Mouse (Mus musculus) heart, adult 2 months (tissue): ENCODE data around the gene Gpcpd1.

ENCODE experiments used
- CTCF ChIP-seq: fragments of 200-600 bp; IDR thresholded peaks from 2 replicates; pipeline ENCODE4 v1.8.1; 2022; ENCODE audit warnings: antibody characterized with exemption, mild to moderate bottlenecking, moderate library complexity
- EP300 ChIP-seq: fragments of 200-500 bp; IDR thresholded peaks from 2 replicates; pipeline ENCODE4 v1.6.1; 2011; ENCODE audit warnings: low read depth, low read length, control low read depth; ENCODE audit not compliant: insufficient read depth
- POLR2A ChIP-seq: fragments of 200-500 bp; IDR thresholded peaks from 2 replicates; pipeline ENCODE4 v1.6.1; 2011; ENCODE audit warnings: mild to moderate bottlenecking, low read depth, low read length, control low read depth; ENCODE audit not compliant: insufficient read depth

- TF ChIP-seq CTCF, result no peak
- no peak for TF ChIP-seq POLR2A
- no peak for TF ChIP-seq EP300
These were observed 14.9 kb downstream of the Gpcpd1 start for GRCm38 (mm10) chr2:132572651-132573050.
